Mouse (Mus musculus) liver, embryonic 14.5 days (tissue): Measurements from ENCODE around the gene Serpina3c.

Experiments used
- CTCF ChIP-seq: IDR thresholded peaks from 2 replicates; pipeline ENCODE4 v1.5.1; 2016; ENCODE audit warnings: antibody characterized with exemption, low read depth, control low read depth
- EP300 ChIP-seq: IDR thresholded peaks from 2 replicates; pipeline ENCODE4 v1.6.1; 2016; ENCODE audit warnings: antibody characterized with exemption, low read depth

GRCm38 (mm10) chr12:104100768-104101167 is 52.9 kb downstream of the Serpina3c start, which contains the start of gene Serpina5:
- no peak for TF ChIP-seq CTCF
- TF ChIP-seq EP300, result no peak
